Mouse (Mus musculus): ENCODE results near the gene Rnf17. TPM values are rescaled to one million over a fixed set of nuclear protein-coding genes. Genes with fewer than 3 reads are reported as not detected.

The Rnf17 gene
- polyA plus RNA-seq, 1 experiment = 0.03 TPM

GRCm38 (mm10) chr14:56382366-56382765 is 20.0 kb upstream of the Rnf17 start:
- Histone ChIP-seq H3K4me3 (ENCODE audit: control insufficient read depth, insufficient read depth, low read length) (no peak overlapping the region), H3K27ac (ENCODE audit: control insufficient read depth, insufficient read depth, low read length) (no peak overlapping the region), H3K36me3 (ENCODE audit: control insufficient read depth, insufficient read depth, low read length) (no peaks in the 10 kb centered on the region), H3K27me3 (ENCODE audit: control insufficient read depth, insufficient read depth, low read length) (no peaks in the 10 kb centered on the region), H3K4me1 (replicated peaks; ENCODE audit: control insufficient read depth, insufficient read depth, low read length) (no peaks in the 10 kb centered on the region)
- 84% methylated on average over 4 of the region's 4 CpGs for WGBS
- DNase-seq = no peak
- no peak for TF ChIP-seq POLR2A (IDR thresholded peaks at IDR 0.05; ENCODE audit: control insufficient read depth, extremely low read depth, insufficient read depth, low read length, poor library complexity)

DNA sequence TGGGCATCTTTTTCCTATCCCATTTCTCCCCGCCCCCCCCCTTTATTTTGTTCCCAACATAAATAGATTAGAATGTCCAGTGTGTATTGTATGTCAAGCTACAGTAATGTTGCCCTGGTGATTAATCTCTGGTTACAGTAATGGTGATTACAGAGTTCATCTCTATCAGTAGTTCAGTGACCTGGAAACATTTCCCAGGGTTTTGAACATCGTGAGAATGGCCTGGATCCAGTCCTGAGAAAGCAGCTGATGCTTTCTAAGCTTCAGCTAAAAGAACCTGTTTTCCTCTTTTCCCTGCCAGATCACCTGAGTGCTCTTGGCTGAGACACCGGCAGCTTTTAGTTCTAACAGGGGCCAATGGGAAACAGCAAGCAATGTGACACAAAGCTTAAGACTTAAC is 12.1 kb upstream of the Rnf17 start:
- no peaks in the 10 kb centered on the region for H3K4me1 ChIP-seq (replicated peaks; ENCODE audit: control insufficient read depth, insufficient read depth, low read length)
- WGBS = 91% methylated on average over 3 of the region's 3 CpGs

GRCm38 (mm10) chr14:56393704-56394312 is 8.6 kb upstream of the Rnf17 start:
- Histone ChIP-seq H3K4me3 (ENCODE audit: control insufficient read depth, insufficient read depth, low read length) (no peak overlapping the region), H3K27me3 (ENCODE audit: control insufficient read depth, insufficient read depth, low read length) (no peaks in the 10 kb centered on the region), H3K4me1 (replicated peaks; ENCODE audit: control insufficient read depth, insufficient read depth, low read length) (no peaks in the 10 kb centered on the region), H3K36me3 (ENCODE audit: control insufficient read depth, insufficient read depth, low read length) (no peaks in the 10 kb centered on the region), H3K27ac (ENCODE audit: control insufficient read depth, insufficient read depth, low read length) (no peak overlapping the region)
- no peak for DNase-seq
- WGBS = 11% methylated on average over 2 of the region's 2 CpGs
- TF ChIP-seq POLR2A (IDR thresholded peaks at IDR 0.05; ENCODE audit: control insufficient read depth, extremely low read depth, insufficient read depth, low read length, poor library complexity) (no peak), CTCF (IDR thresholded peaks at IDR 0.05; ENCODE audit: borderline replicate concordance, control insufficient read depth, extremely low read depth, insufficient read depth, low read length, poor library complexity) (no peak)

More for the DNA sequence above, 12.1 kb upstream of the Rnf17 start:
- Histone ChIP-seq H3K4me3 (ENCODE audit: control insufficient read depth, insufficient read depth, low read length) (no peak overlapping the region), H3K36me3 (ENCODE audit: control insufficient read depth, insufficient read depth, low read length) (no peaks in the 10 kb centered on the region), H3K27ac (ENCODE audit: control insufficient read depth, insufficient read depth, low read length) (no peak overlapping the region), H3K27me3 (ENCODE audit: control insufficient read depth, insufficient read depth, low read length) (no peaks in the 10 kb centered on the region)
- no peak for DNase-seq
- TF ChIP-seq CTCF (IDR thresholded peaks at IDR 0.05; ENCODE audit: borderline replicate concordance, control insufficient read depth, extremely low read depth, insufficient read depth, low read length, poor library complexity) (no peak), POLR2A (IDR thresholded peaks at IDR 0.05; ENCODE audit: control insufficient read depth, extremely low read depth, insufficient read depth, low read length, poor library complexity) (no peak)

DNA sequence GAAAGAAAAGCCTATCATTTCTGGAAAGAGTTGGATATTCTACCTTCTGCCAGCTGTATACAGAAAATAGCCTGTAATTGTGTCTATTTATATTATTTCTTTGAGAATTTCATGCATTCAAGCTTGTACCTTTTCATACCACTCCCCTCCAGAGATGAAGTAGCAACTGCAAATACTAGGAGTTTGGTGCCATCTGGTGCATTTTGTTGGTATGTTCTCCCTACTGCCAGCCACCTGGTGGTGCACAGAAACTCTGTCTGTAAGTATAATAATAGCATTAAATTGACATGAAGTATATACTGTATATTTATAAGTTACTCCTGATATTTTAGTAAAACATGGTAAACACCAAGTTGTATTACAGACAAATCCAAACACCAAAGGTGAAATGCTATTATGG is 4.4 kb upstream of the Rnf17 start:
- Histone ChIP-seq H3K27me3 (ENCODE audit: control insufficient read depth, insufficient read depth, low read length) (no peaks in the 10 kb centered on the region), H3K36me3 (ENCODE audit: control insufficient read depth, insufficient read depth, low read length) (no peaks in the 10 kb centered on the region), H3K4me1 (replicated peaks; ENCODE audit: control insufficient read depth, insufficient read depth, low read length) (no peaks in the 10 kb centered on the region), H3K4me3 (ENCODE audit: control insufficient read depth, insufficient read depth, low read length) (no peak overlapping the region), H3K27ac (ENCODE audit: control insufficient read depth, insufficient read depth, low read length) (no peak overlapping the region)
- no peak for TF ChIP-seq CTCF (IDR thresholded peaks at IDR 0.05; ENCODE audit: borderline replicate concordance, control insufficient read depth, extremely low read depth, insufficient read depth, low read length, poor library complexity)
- no peak for TF ChIP-seq POLR2A (IDR thresholded peaks at IDR 0.05; ENCODE audit: control insufficient read depth, extremely low read depth, insufficient read depth, low read length, poor library complexity)
- DNase-seq = peak; percentile 16

- H3K4me3 ChIP-seq (ENCODE audit: control insufficient read depth, insufficient read depth, low read length) = no peak overlapping the region
- TF ChIP-seq CTCF (IDR thresholded peaks at IDR 0.05; ENCODE audit: borderline replicate concordance, control insufficient read depth, extremely low read depth, insufficient read depth, low read length, poor library complexity) (no peak), POLR2A (IDR thresholded peaks at IDR 0.05; ENCODE audit: control insufficient read depth, extremely low read depth, insufficient read depth, low read length, poor library complexity) (no peak)
- no peak for DNase-seq
- no peak overlapping the region for H3K27ac ChIP-seq (ENCODE audit: control insufficient read depth, insufficient read depth, low read length)
- WGBS = 88% methylated on average over 2 of the region's 2 CpGs
- H3K27me3 ChIP-seq (ENCODE audit: control insufficient read depth, insufficient read depth, low read length) = no peaks in the 10 kb centered on the region
- H3K4me1 ChIP-seq (replicated peaks; ENCODE audit: control insufficient read depth, insufficient read depth, low read length) = no peaks in the 10 kb centered on the region
- H3K36me3 ChIP-seq (ENCODE audit: control insufficient read depth, insufficient read depth, low read length) = no peaks in the 10 kb centered on the region
These were observed 643 bp downstream of the Rnf17 start for GRCm38 (mm10) chr14:56403072-56403375.

- Histone ChIP-seq H3K27ac (ENCODE audit: control insufficient read depth, insufficient read depth, low read length) (no peak overlapping the region), H3K4me1 (replicated peaks; ENCODE audit: control insufficient read depth, insufficient read depth, low read length) (no peaks in the 10 kb centered on the region), H3K36me3 (ENCODE audit: control insufficient read depth, insufficient read depth, low read length) (no peaks in the 10 kb centered on the region), H3K27me3 (ENCODE audit: control insufficient read depth, insufficient read depth, low read length) (no peaks in the 10 kb centered on the region), H3K4me3 (ENCODE audit: control insufficient read depth, insufficient read depth, low read length) (no peak overlapping the region)
- TF ChIP-seq POLR2A (IDR thresholded peaks at IDR 0.05; ENCODE audit: control insufficient read depth, extremely low read depth, insufficient read depth, low read length, poor library complexity) (no peak), CTCF (IDR thresholded peaks at IDR 0.05; ENCODE audit: borderline replicate concordance, control insufficient read depth, extremely low read depth, insufficient read depth, low read length, poor library complexity) (no peak)
- DNase-seq = no peak
- 31% methylated on average over 2 of the region's 2 CpGs for WGBS
These were observed 59.7 kb downstream of the Rnf17 start for GRCm38 (mm10) chr14:56462090-56462489.

- Histone ChIP-seq H3K36me3 (ENCODE audit: control insufficient read depth, insufficient read depth, low read length) (no peaks in the 10 kb centered on the region), H3K4me3 (ENCODE audit: control insufficient read depth, insufficient read depth, low read length) (no peak overlapping the region), H3K27ac (ENCODE audit: control insufficient read depth, insufficient read depth, low read length) (no peak overlapping the region), H3K4me1 (replicated peaks; ENCODE audit: control insufficient read depth, insufficient read depth, low read length) (no peaks in the 10 kb centered on the region), H3K27me3 (ENCODE audit: control insufficient read depth, insufficient read depth, low read length) (no peaks in the 10 kb centered on the region)
- TF ChIP-seq POLR2A (IDR thresholded peaks at IDR 0.05; ENCODE audit: control insufficient read depth, extremely low read depth, insufficient read depth, low read length, poor library complexity) (no peak), CTCF (IDR thresholded peaks at IDR 0.05; ENCODE audit: borderline replicate concordance, control insufficient read depth, extremely low read depth, insufficient read depth, low read length, poor library complexity) (no peak)
- 76% methylated on average over 1 of the region's 1 CpGs for WGBS
- DNase-seq = no peak
These were observed 60.3 kb downstream of the Rnf17 start for GRCm38 (mm10) chr14:56462729-56463128.
